Mouse (Mus musculus): ENCODE results near the gene Plcl1. TPM values are rescaled to one million over a fixed set of nuclear protein-coding genes. Genes with fewer than 3 reads are reported as not detected.

Gene Plcl1
- total and polyA plus RNA-seq, 3 experiments = not detected

DNA sequence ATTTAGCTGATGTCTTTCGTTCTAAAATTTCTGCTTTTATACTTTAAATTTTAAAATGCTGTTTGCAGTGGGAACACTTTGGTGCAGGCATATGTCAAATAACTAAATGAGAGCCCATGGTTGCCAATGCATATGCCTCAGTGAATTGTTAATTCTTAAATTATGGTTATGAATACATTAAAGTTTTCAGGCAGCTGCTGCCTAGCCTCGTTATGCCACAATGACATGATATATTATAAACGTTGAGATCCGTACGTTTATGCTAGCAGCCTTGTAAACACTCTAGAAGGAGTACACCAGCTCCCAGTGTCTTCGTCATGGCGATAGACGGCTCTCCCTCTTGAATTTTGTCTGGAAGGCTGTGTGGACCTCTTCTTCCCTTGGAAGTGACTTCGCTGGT is 154.3 kb downstream of the Plcl1 start:
- H3K9ac ChIP-seq (ENCODE audit: control insufficient read depth, low read depth, low read length, poor library complexity, severe bottlenecking) = no peak overlapping the region
- H3K4me1 ChIP-seq (ENCODE audit: control insufficient read depth in 1 of 2, insufficient read depth in 2 of 2, low read length in 2 of 2) = no peaks in the 10 kb centered on the region
- no peaks in the 10 kb centered on the region for H3K36me3 ChIP-seq (ENCODE audit: control insufficient read depth in 1 of 2, insufficient read depth in 2 of 2, low read length in 2 of 2)
- TF ChIP-seq MAX (IDR thresholded peaks at IDR 0.05; ENCODE audit: low read length) = no peak
- no peak for TF ChIP-seq RCOR1 (IDR thresholded peaks at IDR 0.05; ENCODE audit: low read depth, low read length)
- no peak for TF ChIP-seq TCF12 (IDR thresholded peaks at IDR 0.05; ENCODE audit: low read depth, low read length)
- no peak for TF ChIP-seq NRF1 (IDR thresholded peaks at IDR 0.05; ENCODE audit: insufficient read depth, low read depth, low read length, poor library complexity, severe bottlenecking)
- no peak for TF ChIP-seq USF2 (IDR thresholded peaks at IDR 0.05; ENCODE audit: borderline replicate concordance in 1 of 2, insufficient read depth in 1 of 2, low read depth in 1 of 2, low read length in 2 of 2)
- TF ChIP-seq USF1 (IDR thresholded peaks at IDR 0.05; ENCODE audit: low read depth, low read length) = no peak
- TF ChIP-seq RAD21 (IDR thresholded peaks at IDR 0.05; ENCODE audit: low read depth, low read length) = no peak
- TF ChIP-seq GABPA (IDR thresholded peaks at IDR 0.05; ENCODE audit: low read depth, low read length) = no peak
- no peak for TF ChIP-seq TBP (IDR thresholded peaks at IDR 0.05; ENCODE audit: low read depth, low read length)
- no peak for TF ChIP-seq CHD1 (IDR thresholded peaks at IDR 0.05; ENCODE audit: low read depth, low read length)
- no peak for TF ChIP-seq JUND (IDR thresholded peaks at IDR 0.05; ENCODE audit: low read depth, low read length)
- TF ChIP-seq ZC3H11A (IDR thresholded peaks at IDR 0.05; ENCODE audit: low read depth, low read length) = no peak
- no peak for TF ChIP-seq ZKSCAN1 (IDR thresholded peaks at IDR 0.05; ENCODE audit: low read depth, low read length)
- no peak for TF ChIP-seq EP300 (IDR thresholded peaks at IDR 0.05; ENCODE audit: low read depth in 1 of 2, low read length in 2 of 2)
- TF ChIP-seq HCFC1 (IDR thresholded peaks at IDR 0.05; ENCODE audit: low read depth, low read length) = no peak
- TF ChIP-seq MXI1 (IDR thresholded peaks at IDR 0.05; ENCODE audit: low read depth, low read length) = no peak
- no peaks in the 10 kb centered on the region for H3K27me3 ChIP-seq (ENCODE audit: control insufficient read depth in 1 of 2, insufficient read depth in 2 of 2, low read length in 2 of 2)
- H3K4me3 ChIP-seq (ENCODE audit: control insufficient read depth in 1 of 2, insufficient read depth in 1 of 2, low read depth in 2 of 2, low read length in 2 of 2) = no peak overlapping the region
- no peaks in the 10 kb centered on the region for H3K79me2 ChIP-seq (ENCODE audit: control insufficient read depth, insufficient read depth, low read length, poor library complexity)
- no peak for DNase-seq (ENCODE audit: low read depth, low spot score)
- H3K9me3 ChIP-seq (replicated peaks; ENCODE audit: insufficient read depth, low read length) = no peaks in the 10 kb centered on the region
- H3K27ac ChIP-seq (ENCODE audit: control insufficient read depth, low read depth, low read length) = no peak overlapping the region

DNA sequence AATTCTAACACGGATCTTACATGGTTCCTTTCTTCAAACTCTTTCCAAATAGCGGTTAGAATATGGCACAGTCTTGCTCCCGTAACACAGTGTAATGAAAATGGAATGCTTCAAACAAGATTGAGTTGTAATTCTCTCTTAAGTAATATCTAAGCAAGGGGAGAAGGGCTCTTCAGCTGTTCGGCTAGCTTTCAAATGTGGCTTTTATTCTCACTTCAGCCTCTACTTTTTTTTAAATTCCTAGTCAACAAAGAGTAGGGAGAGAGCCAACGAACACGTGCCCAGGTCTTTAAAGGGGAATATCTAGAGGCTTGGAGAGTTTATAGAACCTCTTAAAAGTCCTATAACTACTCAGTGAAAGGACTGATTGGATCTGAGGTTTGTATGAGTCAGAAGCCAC is 160.2 kb downstream of the Plcl1 start:
- H3K36me3 ChIP-seq (ENCODE audit: control insufficient read depth in 1 of 2, insufficient read depth in 2 of 2, low read length in 2 of 2) = 0 out of 4 replicates have a peak, but pooled peaks cover 0 to 1% of the 10 kb centered on the region in 2 experiments
- no peak overlapping the region for H3K4me3 ChIP-seq (ENCODE audit: control insufficient read depth in 1 of 2, insufficient read depth in 1 of 2, low read depth in 2 of 2, low read length in 2 of 2)
- H3K4me1 ChIP-seq (ENCODE audit: control insufficient read depth in 1 of 2, insufficient read depth in 2 of 2, low read length in 2 of 2) = no peaks in the 10 kb centered on the region
- no peaks in the 10 kb centered on the region for H3K79me2 ChIP-seq (ENCODE audit: control insufficient read depth, insufficient read depth, low read length, poor library complexity)
- no peaks in the 10 kb centered on the region for H3K27me3 ChIP-seq (ENCODE audit: control insufficient read depth in 1 of 2, insufficient read depth in 2 of 2, low read length in 2 of 2)
- no peak overlapping the region for H3K9ac ChIP-seq (ENCODE audit: control insufficient read depth, low read depth, low read length, poor library complexity, severe bottlenecking)
- no peak overlapping the region for H3K27ac ChIP-seq (ENCODE audit: control insufficient read depth, low read depth, low read length)
- DNase-seq (ENCODE audit: low read depth, low spot score) = no peak
- no peak for TF ChIP-seq ZMIZ1 (IDR thresholded peaks at IDR 0.05; ENCODE audit: low read depth, low read length)
- no peak for TF ChIP-seq KAT2A (conservative IDR thresholded peaks at IDR 0.05; ENCODE audit: low read depth, low read length)
- TF ChIP-seq NELFE (IDR thresholded peaks at IDR 0.05; ENCODE audit: low read depth, low read length) = no peak
- TF ChIP-seq MAZ (IDR thresholded peaks at IDR 0.05; ENCODE audit: low read depth, low read length) = no peak
- TF ChIP-seq TBP (IDR thresholded peaks at IDR 0.05; ENCODE audit: low read depth, low read length) = no peak
- TF ChIP-seq CHD1 (IDR thresholded peaks at IDR 0.05; ENCODE audit: low read depth, low read length) = no peak
- no peak for TF ChIP-seq TCF12 (IDR thresholded peaks at IDR 0.05; ENCODE audit: low read depth, low read length)
- TF ChIP-seq BHLHE40 (IDR thresholded peaks at IDR 0.05; ENCODE audit: borderline replicate concordance, low read depth, low read length) = no peak
- no peak for TF ChIP-seq RAD21 (IDR thresholded peaks at IDR 0.05; ENCODE audit: low read depth, low read length)
- TF ChIP-seq USF2 (IDR thresholded peaks at IDR 0.05; ENCODE audit: borderline replicate concordance in 1 of 2, insufficient read depth in 1 of 2, low read depth in 1 of 2, low read length in 2 of 2) = no peak
- TF ChIP-seq ZNF384 (IDR thresholded peaks at IDR 0.05; ENCODE audit: low read depth, low read length) = no peak
- no peak for TF ChIP-seq ETS1 (IDR thresholded peaks at IDR 0.05; ENCODE audit: low read depth, low read length)
- no peak for TF ChIP-seq HCFC1 (IDR thresholded peaks at IDR 0.05; ENCODE audit: low read depth, low read length)
- TF ChIP-seq RCOR1 (IDR thresholded peaks at IDR 0.05; ENCODE audit: low read depth, low read length) = no peak
- TF ChIP-seq SIN3A (IDR thresholded peaks at IDR 0.05; ENCODE audit: low read length) = no peak
- TF ChIP-seq MYC (IDR thresholded peaks at IDR 0.05; ENCODE audit: low read depth, low read length) = no peak
- TF ChIP-seq SMC3 (IDR thresholded peaks at IDR 0.05; ENCODE audit: low read depth, low read length) = no peak
- no peaks in the 10 kb centered on the region for H3K9me3 ChIP-seq (replicated peaks; ENCODE audit: insufficient read depth, low read length)

Measured in MEL (cell line).